Mouse (Mus musculus): Measurements from ENCODE around the gene Slc24a4.

DNA sequence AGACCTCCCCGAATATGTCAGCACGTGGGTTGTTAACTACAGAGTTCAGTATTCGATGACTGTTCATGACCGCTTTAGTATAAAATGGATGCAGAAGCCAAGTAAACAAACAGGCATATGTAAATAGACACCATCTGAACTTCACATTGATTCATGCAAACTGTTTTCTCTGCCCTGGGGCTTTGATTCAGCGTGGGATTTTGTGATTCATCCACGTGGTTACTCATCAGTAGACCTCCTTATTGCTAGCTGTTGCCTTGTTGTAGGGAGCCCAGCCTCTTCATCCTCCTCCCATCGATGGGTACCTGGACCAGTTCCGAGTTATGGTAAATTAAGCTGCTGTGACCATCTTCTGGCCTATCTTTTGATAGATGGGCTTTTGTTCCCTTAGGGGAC lies 181.3 kb downstream of the Slc24a4 start:
- no peak for TF ChIP-seq CTCF (IDR thresholded peaks at IDR 0.05; ENCODE audit: extremely low read depth, insufficient read depth, low read length)
- TF ChIP-seq POLR2A (IDR thresholded peaks at IDR 0.05; ENCODE audit: extremely low read depth, insufficient read depth, low read length) = no peak

Measured in cortical plate, adult 2 months (tissue).